Mouse (Mus musculus): Measurements from ENCODE around the gene Eepd1. TPM values are rescaled to one million over a fixed set of nuclear protein-coding genes. Genes with fewer than 3 reads are reported as not detected.

Gene Eepd1
- polyA plus RNA-seq, 1 experiment from 2014 or later: 6.4 TPM

GRCm38 (mm10) chr9:25519193-25519592 lies 37.8 kb downstream of the Eepd1 start:
- no peak overlapping the region for H3K9ac ChIP-seq
- peaks cover 4% of the 10 kb centered on the region; the same call in 1 of the 2 replicates for H3K4me1 ChIP-seq
- H3K36me3 ChIP-seq: no peaks in the 10 kb centered on the region
- no peaks in the 10 kb centered on the region for H3K27me3 ChIP-seq
- no peak overlapping the region for H3K4me2 ChIP-seq
- H3K27ac ChIP-seq: no peak overlapping the region
- H3K9me3 ChIP-seq (replicated peaks): no peaks in the 10 kb centered on the region
- 50% methylated on average over 6 of the region's 6 CpGs for WGBS
- ATAC-seq (replicated peaks; ENCODE audit: low FRiP score): no peak
- no peak overlapping the region for H3K4me3 ChIP-seq (replicated peaks)

GRCm38 (mm10) chr9:25520826-25521225 lies 39.5 kb downstream of the Eepd1 start:
- no peak overlapping the region for H3K27ac ChIP-seq
- peaks cover 4% of the 10 kb centered on the region; the same call in 1 of the 2 replicates for H3K4me1 ChIP-seq
- no peak overlapping the region for H3K4me2 ChIP-seq
- WGBS: 81% methylated on average over 7 of the region's 7 CpGs
- H3K9me3 ChIP-seq (replicated peaks): no peaks in the 10 kb centered on the region
- no peak for ATAC-seq (replicated peaks; ENCODE audit: low FRiP score)
- no peaks in the 10 kb centered on the region for H3K36me3 ChIP-seq
- H3K4me3 ChIP-seq (replicated peaks): no peak overlapping the region
- H3K27me3 ChIP-seq: no peaks in the 10 kb centered on the region
- H3K9ac ChIP-seq: no peak overlapping the region

- H3K27me3 ChIP-seq: no peaks in the 10 kb centered on the region
- no peak overlapping the region for H3K4me2 ChIP-seq
- no peaks in the 10 kb centered on the region for H3K36me3 ChIP-seq
- ATAC-seq (replicated peaks; ENCODE audit: low FRiP score): no peak
- no peaks in the 10 kb centered on the region for H3K9me3 ChIP-seq (replicated peaks)
- peaks cover 6% of the 10 kb centered on the region; the same call in 1 of the 2 replicates for H3K4me1 ChIP-seq
- no peak overlapping the region for H3K4me3 ChIP-seq (replicated peaks)
- 84% methylated on average over 2 of the region's 2 CpGs for WGBS
- H3K9ac ChIP-seq: no peak overlapping the region
- H3K27ac ChIP-seq: no peak overlapping the region
Measured at GRCm38 (mm10) chr9:25521825-25522224, 40.5 kb downstream of the Eepd1 start.

GRCm38 (mm10) chr9:25526516-25526915 lies 45.2 kb downstream of the Eepd1 start:
- Histone ChIP-seq H3K36me3 (no peaks in the 10 kb centered on the region), H3K9ac (no peak overlapping the region), H3K27me3 (no peaks in the 10 kb centered on the region), H3K4me1 (0 out of 2 replicates have a peak, but pooled peaks cover 3% of the 10 kb centered on the region), H3K4me3 (replicated peaks) (no peak overlapping the region), H3K27ac (no peak overlapping the region), H3K9me3 (replicated peaks) (no peaks in the 10 kb centered on the region), H3K4me2 (no peak overlapping the region)
- ATAC-seq (replicated peaks; ENCODE audit: low FRiP score): no peak
- WGBS: 47% methylated on average over 1 of the region's 1 CpGs

- H3K4me2 ChIP-seq: no peak overlapping the region
- H3K9ac ChIP-seq: no peak overlapping the region
- H3K27me3 ChIP-seq: no peaks in the 10 kb centered on the region
- no peaks in the 10 kb centered on the region for H3K36me3 ChIP-seq
- 0 out of 2 replicates have a peak, but pooled peaks cover 3% of the 10 kb centered on the region for H3K4me1 ChIP-seq
- H3K27ac ChIP-seq: no peak overlapping the region
- no peak for ATAC-seq (replicated peaks; ENCODE audit: low FRiP score)
- H3K4me3 ChIP-seq (replicated peaks): no peak overlapping the region
- H3K9me3 ChIP-seq (replicated peaks): no peaks in the 10 kb centered on the region
Measured at GRCm38 (mm10) chr9:25526927-25527337, 45.6 kb downstream of the Eepd1 start.

GRCm38 (mm10) chr9:25527359-25528038 lies 46.2 kb downstream of the Eepd1 start:
- no peak overlapping the region for H3K4me2 ChIP-seq
- ATAC-seq (replicated peaks; ENCODE audit: low FRiP score): no peak
- no peak overlapping the region for H3K27ac ChIP-seq
- H3K27me3 ChIP-seq: no peaks in the 10 kb centered on the region
- H3K4me3 ChIP-seq (replicated peaks): no peak overlapping the region
- no peaks in the 10 kb centered on the region for H3K9me3 ChIP-seq (replicated peaks)
- no peak overlapping the region for H3K9ac ChIP-seq
- WGBS: 83% methylated on average over 7 of the region's 7 CpGs
- no peaks in the 10 kb centered on the region for H3K36me3 ChIP-seq
- H3K4me1 ChIP-seq: 0 out of 2 replicates have a peak, but pooled peaks cover 3% of the 10 kb centered on the region

- Histone ChIP-seq H3K27ac (no peak overlapping the region), H3K4me2 (no peak overlapping the region), H3K4me1 (0 out of 2 replicates have a peak, but pooled peaks cover 3% of the 10 kb centered on the region), H3K9me3 (replicated peaks) (no peaks in the 10 kb centered on the region), H3K36me3 (no peaks in the 10 kb centered on the region), H3K4me3 (replicated peaks) (no peak overlapping the region), H3K27me3 (no peaks in the 10 kb centered on the region), H3K9ac (no peak overlapping the region)
- no peak for ATAC-seq (replicated peaks; ENCODE audit: low FRiP score)
- 86% methylated on average over 1 of the region's 1 CpGs for WGBS
Measured at GRCm38 (mm10) chr9:25531627-25532026, 50.3 kb downstream of the Eepd1 start.

GRCm38 (mm10) chr9:25532105-25532504 lies 50.8 kb downstream of the Eepd1 start:
- no peaks in the 10 kb centered on the region for H3K36me3 ChIP-seq
- no peaks in the 10 kb centered on the region for H3K9me3 ChIP-seq (replicated peaks)
- no peaks in the 10 kb centered on the region for H3K4me1 ChIP-seq
- ATAC-seq (replicated peaks; ENCODE audit: low FRiP score): no peak
- no peak overlapping the region for H3K4me2 ChIP-seq
- WGBS: 55% methylated on average over 3 of the region's 3 CpGs
- H3K27ac ChIP-seq: no peak overlapping the region
- H3K9ac ChIP-seq: no peak overlapping the region
- no peak overlapping the region for H3K4me3 ChIP-seq (replicated peaks)
- H3K27me3 ChIP-seq: no peaks in the 10 kb centered on the region

- WGBS: 80% methylated on average over 3 of the region's 3 CpGs
- no peak overlapping the region for H3K4me3 ChIP-seq (replicated peaks)
- H3K36me3 ChIP-seq: no peaks in the 10 kb centered on the region
- no peak overlapping the region for H3K27ac ChIP-seq
- no peak overlapping the region for H3K9ac ChIP-seq
- no peaks in the 10 kb centered on the region for H3K9me3 ChIP-seq (replicated peaks)
- H3K4me1 ChIP-seq: no peaks in the 10 kb centered on the region
- no peaks in the 10 kb centered on the region for H3K27me3 ChIP-seq
- ATAC-seq (replicated peaks; ENCODE audit: low FRiP score): no peak
- H3K4me2 ChIP-seq: no peak overlapping the region
Measured at GRCm38 (mm10) chr9:25535487-25535886, 54.1 kb downstream of the Eepd1 start.

- 80% methylated on average over 2 of the region's 2 CpGs for WGBS
- Histone ChIP-seq H3K4me3 (replicated peaks) (no peak overlapping the region), H3K27me3 (no peaks in the 10 kb centered on the region), H3K9me3 (replicated peaks) (no peaks in the 10 kb centered on the region), H3K9ac (no peak overlapping the region), H3K4me2 (no peak overlapping the region), H3K27ac (no peak overlapping the region), H3K4me1 (no peaks in the 10 kb centered on the region), H3K36me3 (no peaks in the 10 kb centered on the region)
- ATAC-seq (replicated peaks; ENCODE audit: low FRiP score): no peak
Measured at GRCm38 (mm10) chr9:25539461-25539860, 58.1 kb downstream of the Eepd1 start.

GRCm38 (mm10) chr9:25541355-25541754 lies 60.0 kb downstream of the Eepd1 start:
- H3K4me2 ChIP-seq: no peak overlapping the region
- ATAC-seq (replicated peaks; ENCODE audit: low FRiP score): no peak
- no peaks in the 10 kb centered on the region for H3K36me3 ChIP-seq
- 59% methylated on average over 4 of the region's 4 CpGs for WGBS
- H3K4me3 ChIP-seq (replicated peaks): no peak overlapping the region
- H3K4me1 ChIP-seq: no peaks in the 10 kb centered on the region
- H3K27me3 ChIP-seq: no peaks in the 10 kb centered on the region
- H3K9me3 ChIP-seq (replicated peaks): no peaks in the 10 kb centered on the region
- H3K9ac ChIP-seq: no peak overlapping the region
- H3K27ac ChIP-seq: no peak overlapping the region

GRCm38 (mm10) chr9:25545212-25545611 lies 63.9 kb downstream of the Eepd1 start:
- WGBS: 51% methylated on average over 2 of the region's 2 CpGs
- Histone ChIP-seq H3K36me3 (no peaks in the 10 kb centered on the region), H3K27me3 (no peaks in the 10 kb centered on the region), H3K4me2 (no peak overlapping the region), H3K9me3 (replicated peaks) (no peaks in the 10 kb centered on the region), H3K4me1 (no peaks in the 10 kb centered on the region), H3K9ac (no peak overlapping the region), H3K4me3 (replicated peaks) (no peak overlapping the region), H3K27ac (no peak overlapping the region)
- ATAC-seq (replicated peaks; ENCODE audit: low FRiP score): peak; percentile 56; the same call in 1 of the 2 replicates

All from kidney, embryonic 15.5 days (tissue).